Mouse (Mus musculus) ES-Bruce4 (cell line): ENCODE data around the gene Anxa3.

Source experiments
- CTCF ChIP-seq: IDR thresholded peaks from one replicate; pipeline ENCODE4 v1.8.1; 2011; ENCODE audit warnings: low read depth, low read length
- EP300 ChIP-seq: IDR thresholded peaks from 2 replicates; pipeline ENCODE4 v1.6.1; 2011; ENCODE audit warnings: low read depth, low read length; ENCODE audit not compliant: insufficient read depth
- POLR2A ChIP-seq: IDR thresholded peaks from one replicate; pipeline ENCODE4 v1.8.1; 2011; ENCODE audit warnings: low read length; ENCODE audit not compliant: insufficient read depth

DNA sequence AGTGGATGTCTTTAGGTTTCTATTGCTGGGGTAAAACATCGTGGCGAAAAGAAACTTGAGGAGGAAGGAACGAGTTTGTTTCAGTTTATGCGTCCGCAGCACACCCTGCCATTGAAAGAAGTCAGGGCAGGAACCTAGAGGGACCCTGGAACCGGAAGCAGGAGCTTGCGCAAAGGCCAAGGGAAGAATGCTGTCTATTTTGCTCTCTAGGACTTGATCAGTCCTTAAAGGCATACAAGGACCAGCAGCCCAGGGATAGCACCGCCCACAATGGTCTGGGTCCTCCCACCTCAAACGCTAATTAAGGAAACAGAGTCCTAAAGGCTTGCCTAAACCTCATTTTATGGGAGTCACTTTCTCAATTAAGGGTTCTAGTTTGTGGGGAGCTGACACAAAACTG, 717 bp upstream of the Anxa3 start:
- TF ChIP-seq POLR2A = no peak
- TF ChIP-seq CTCF = no peak
- TF ChIP-seq EP300 = no peak
